Mouse (Mus musculus) MEL (cell line): ENCODE results near the gene Lrrc7. TPM values are rescaled to one million over a fixed set of nuclear protein-coding genes. Genes with fewer than 3 reads are reported as not detected.

ENCODE experiments used
- DNase-seq: peaks from one replicate; pipeline ENCODE4 v3.0.0; 2011; ENCODE audit warnings: low read depth, low spot score
- H3K27ac ChIP-seq: 2 replicates; pipeline ENCODE4 v1.5.1; 2012; ENCODE audit warnings: low read depth, mild to moderate bottlenecking, control low read depth, low read length, moderate library complexity; ENCODE audit not compliant: control insufficient read depth
- H3K27me3 ChIP-seq, 2 experiments: fragments of 150-350 bp in 1 of 2; sonication (generic) in 1 of 2; 2 replicates each; pipeline ENCODE4 v1.6.1; 2012; ENCODE audit warnings: low read length in 2 of 2, mild to moderate bottlenecking in 2 of 2, improper control_type of control experiment in 1 of 2, moderate library complexity in 1 of 2; ENCODE audit not compliant: insufficient read depth in 2 of 2, control insufficient read depth in 1 of 2
- H3K36me3 ChIP-seq, 2 experiments: 2 replicates each; pipeline ENCODE4 v1.6.1; 2012 to 2014; ENCODE audit warnings: low read length in 2 of 2, improper control_type of control experiment in 1 of 2, inconsistent platforms in 1 of 2, mild to moderate bottlenecking in 1 of 2; ENCODE audit not compliant: insufficient read depth in 2 of 2, control insufficient read depth in 1 of 2
- H3K4me1 ChIP-seq, 2 experiments: fragments of 150-350 bp in 1 of 2; sonication (generic) in 1 of 2; 2 replicates each; pipeline ENCODE4 v1.6.1; 2012; ENCODE audit warnings: low read length in 2 of 2, improper control_type of control experiment in 1 of 2, mild to moderate bottlenecking in 1 of 2; ENCODE audit not compliant: insufficient read depth in 2 of 2, control insufficient read depth in 1 of 2
- H3K4me3 ChIP-seq, 2 experiments: fragments of 150-350 bp in 1 of 2; sonication (generic) in 1 of 2; 2 replicates each; pipeline ENCODE4 v1.5.1; 2012; ENCODE audit warnings: low read depth in 2 of 2, low read length in 2 of 2, mild to moderate bottlenecking in 2 of 2, moderate library complexity in 2 of 2, control low read depth in 1 of 2, improper control_type of control experiment in 1 of 2; ENCODE audit not compliant: control insufficient read depth in 1 of 2, insufficient read depth in 1 of 2
- H3K79me2 ChIP-seq: 2 replicates; pipeline ENCODE4 v1.6.1; 2012; ENCODE audit warnings: mild to moderate bottlenecking, low read length, moderate library complexity; ENCODE audit not compliant: control insufficient read depth, poor library complexity, insufficient read depth
- H3K9ac ChIP-seq: 2 replicates; pipeline ENCODE4 v1.6.1; 2012; ENCODE audit warnings: low read depth, mild to moderate bottlenecking, control low read depth, low read length, moderate library complexity; ENCODE audit not compliant: control insufficient read depth, poor library complexity, severe bottlenecking
- H3K9me3 ChIP-seq: fragments of 150-350 bp; sonication (generic); replicated peaks from 2 replicates; pipeline ENCODE4 v1.6.1; 2012; ENCODE audit warnings: mild to moderate bottlenecking, low read length, improper control_type of control experiment, moderate library complexity; ENCODE audit not compliant: insufficient read depth
- CHD1 ChIP-seq: IDR thresholded peaks from 2 replicates; pipeline ENCODE4 v1.6.1; 2012; ENCODE audit warnings: low read depth, mild to moderate bottlenecking, inconsistent platforms, low read length, improper control_type of control experiment
- CHD2 ChIP-seq: IDR thresholded peaks from 2 replicates; pipeline ENCODE4 v1.6.1; 2011; ENCODE audit warnings: low read length, improper control_type of control experiment
- E2F4 ChIP-seq: IDR thresholded peaks from 2 replicates; pipeline ENCODE4 v1.6.1; 2011; ENCODE audit warnings: low read depth, low read length, improper control_type of control experiment, borderline replicate concordance
- EP300 ChIP-seq, 2 experiments: IDR thresholded peaks; 2 replicates each; pipeline ENCODE4 v1.6.1; 2011; ENCODE audit warnings: improper control_type of control experiment in 2 of 2, low read length in 2 of 2, low read depth in 1 of 2, mild to moderate bottlenecking in 1 of 2
- ETS1 ChIP-seq: IDR thresholded peaks from 2 replicates; pipeline ENCODE4 v1.6.1; 2012; ENCODE audit warnings: low read depth, mild to moderate bottlenecking, inconsistent platforms, low read length, improper control_type of control experiment, moderate library complexity
- GATA1 ChIP-seq: IDR thresholded peaks from 2 replicates; pipeline ENCODE4 v1.6.1; 2011; ENCODE audit warnings: low read depth, low read length, improper control_type of control experiment
- HCFC1 ChIP-seq: IDR thresholded peaks from 2 replicates; pipeline ENCODE4 v1.6.1; 2012; ENCODE audit warnings: low read depth, mild to moderate bottlenecking, inconsistent platforms, low read length, improper control_type of control experiment, moderate library complexity
- JUND ChIP-seq: IDR thresholded peaks from 2 replicates; pipeline ENCODE4 v1.6.1; 2011; ENCODE audit warnings: low read depth, mild to moderate bottlenecking, improper control_type of control experiment, low read length
- KAT2A ChIP-seq: conservative IDR thresholded peaks from 2 replicates; pipeline ENCODE4 v1.6.1; 2012; ENCODE audit warnings: low read depth, low read length, improper control_type of control experiment, inconsistent platforms
- MAX ChIP-seq: IDR thresholded peaks from 2 replicates; pipeline ENCODE4 v1.6.1; 2011; ENCODE audit warnings: low read length, improper control_type of control experiment
- MEF2A ChIP-seq: IDR thresholded peaks from 2 replicates; pipeline ENCODE4 v1.6.1; 2014; ENCODE audit warnings: low read depth, mild to moderate bottlenecking, inconsistent platforms, low read length, improper control_type of control experiment; ENCODE audit not compliant: poor library complexity, insufficient replicate concordance, severe bottlenecking; ENCODE audit errors: extremely low read depth
- NELFE ChIP-seq: IDR thresholded peaks from 2 replicates; pipeline ENCODE4 v1.6.1; 2011; ENCODE audit warnings: low read depth, low read length, improper control_type of control experiment
- POLR2A ChIP-seq, 2 experiments: IDR thresholded peaks; 2 replicates each; pipeline ENCODE4 v1.6.1; 2011 to 2012; ENCODE audit warnings: low read length in 2 of 2, mild to moderate bottlenecking in 2 of 2, control low read depth in 1 of 2, improper control_type of control experiment in 1 of 2, low read depth in 1 of 2, moderate library complexity in 1 of 2; ENCODE audit not compliant: control insufficient read depth in 1 of 2, insufficient read depth in 1 of 2, poor library complexity in 1 of 2
- POLR2AphosphoS5 ChIP-seq: IDR thresholded peaks from 2 replicates; pipeline ENCODE4 v1.6.1; 2012; ENCODE audit warnings: low read depth, borderline replicate concordance, mild to moderate bottlenecking, inconsistent platforms, low read length, moderate library complexity, mixed read lengths
- RAD21 ChIP-seq: IDR thresholded peaks from 2 replicates; pipeline ENCODE4 v1.6.1; 2011; ENCODE audit warnings: mild to moderate bottlenecking, low read depth, low read length, improper control_type of control experiment
- RCOR1 ChIP-seq: IDR thresholded peaks from 2 replicates; pipeline ENCODE4 v1.6.1; 2012; ENCODE audit warnings: low read depth, mild to moderate bottlenecking, inconsistent platforms, low read length, improper control_type of control experiment
- TAL1 ChIP-seq: IDR thresholded peaks from 2 replicates; pipeline ENCODE4 v1.6.1; 2012; ENCODE audit warnings: mild to moderate bottlenecking, inconsistent platforms, low read length, moderate library complexity, mixed read lengths
- TCF12 ChIP-seq: IDR thresholded peaks from 2 replicates; pipeline ENCODE4 v1.6.1; 2014; ENCODE audit warnings: low read depth, mild to moderate bottlenecking, inconsistent platforms, low read length, improper control_type of control experiment, moderate library complexity
- UBTF ChIP-seq: IDR thresholded peaks from 2 replicates; pipeline ENCODE4 v1.6.1; 2012; ENCODE audit warnings: low read depth, mild to moderate bottlenecking, inconsistent platforms, low read length, improper control_type of control experiment, moderate library complexity, borderline replicate concordance; ENCODE audit not compliant: insufficient read depth
- ZKSCAN1 ChIP-seq: IDR thresholded peaks from 2 replicates; pipeline ENCODE4 v1.6.1; 2012; ENCODE audit warnings: low read depth, mild to moderate bottlenecking, inconsistent platforms, low read length, improper control_type of control experiment, moderate library complexity
- polyA plus RNA-seq, 2 experiments: library from polyadenylated mRNA; stranded (reverse) in 1 of 2; unstranded in 1 of 2; fragments of >175 nt in 1 of 2; fragments of >200 nt in 1 of 2; gene quantifications; 2 replicates each; pipeline versions ENCODE4 v1.2.1 to v1.2.4; 2012; ENCODE audit warnings: low replicate concordance in 2 of 2, low read depth in 1 of 2; ENCODE audit not compliant: insufficient read length in 2 of 2, insufficient read depth in 1 of 2, missing spikeins in 1 of 2
- total RNA-seq: library from RNA; depleted of rRNA; stranded (reverse); fragments of 300-350 nt; gene quantifications from 2 replicates; pipeline ENCODE4 v1.2.3, GENCODE M21; 2012

Lrrc7 gene
- total and polyA plus RNA-seq, 3 experiments, result not detected

DNA sequence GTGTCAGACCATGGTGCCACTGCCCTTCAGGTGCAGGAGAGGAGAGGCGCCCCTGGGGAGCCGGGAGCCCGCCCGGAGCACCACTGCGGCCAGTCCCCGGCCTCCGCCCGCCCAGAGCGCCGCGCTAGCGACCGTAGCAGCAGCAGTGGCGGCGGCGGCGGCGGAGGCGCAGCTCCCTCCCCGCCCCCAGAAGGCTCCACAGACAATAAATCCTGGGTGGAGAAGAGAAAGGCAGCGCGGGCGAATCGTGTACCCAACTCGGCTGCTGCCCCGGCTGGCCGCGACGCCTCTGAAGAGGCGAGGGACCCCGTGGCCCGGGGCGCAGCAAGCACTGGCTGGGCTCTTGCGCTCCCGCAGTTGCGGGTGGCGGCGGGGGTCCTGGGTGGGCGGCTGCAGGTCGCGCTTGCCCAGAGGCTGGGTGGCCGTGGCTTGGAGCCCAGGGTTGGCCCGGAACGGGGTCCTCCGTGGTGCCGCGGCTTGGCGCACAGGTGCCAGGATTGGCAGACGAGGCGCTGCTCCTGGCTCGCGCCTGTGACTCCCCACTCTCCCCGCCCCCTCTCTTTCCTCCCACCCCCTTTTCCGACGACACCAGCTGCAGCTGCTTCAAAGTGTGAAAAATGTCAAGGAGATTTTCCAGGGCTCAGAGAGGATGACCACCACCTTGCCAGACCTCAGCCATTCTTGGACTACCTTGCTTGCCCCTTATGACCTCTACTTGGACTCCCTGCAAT lies 600 bp downstream of the Lrrc7 start:
- DNase-seq, result no peak
- Histone ChIP-seq H3K27ac (no peak overlapping the region), H3K4me1 (no peaks in the 10 kb centered on the region), H3K36me3 (no peaks in the 10 kb centered on the region), H3K27me3 (no peaks in the 10 kb centered on the region; a peak in 1 of 4 replicates), H3K9me3 (no peaks in the 10 kb centered on the region)
- TF ChIP-seq UBTF, result no peak
- TF ChIP-seq MEF2A, result no peak
- TF ChIP-seq GATA1, result no peak
- TF ChIP-seq KAT2A, result no peak
- TF ChIP-seq TAL1, result no peak
- TF ChIP-seq EP300 (IDR thresholded peaks at IDR 0.05; ENCODE audit: low read depth in 1 of 2, low read length in 2 of 2), result no peak
- TF ChIP-seq NELFE, result no peak
- no peak for TF ChIP-seq ZKSCAN1
- no peak for TF ChIP-seq MAX
- TF ChIP-seq POLR2A (IDR thresholded peaks at IDR 0.05; ENCODE audit: control insufficient read depth in 1 of 2, insufficient read depth in 1 of 2, low read depth in 1 of 2, low read length in 2 of 2, poor library complexity in 1 of 2), result no peak
- TF ChIP-seq ETS1, result no peak
- TF ChIP-seq TCF12, result no peak
- no peak for TF ChIP-seq CHD2
- no peak for TF ChIP-seq CHD1
- TF ChIP-seq, all 39 proteins: peak for 0
- Histone ChIP-seq H3K9ac (no peak overlapping the region), H3K4me3 (no peak overlapping the region), H3K79me2 (no peaks in the 10 kb centered on the region)

DNA sequence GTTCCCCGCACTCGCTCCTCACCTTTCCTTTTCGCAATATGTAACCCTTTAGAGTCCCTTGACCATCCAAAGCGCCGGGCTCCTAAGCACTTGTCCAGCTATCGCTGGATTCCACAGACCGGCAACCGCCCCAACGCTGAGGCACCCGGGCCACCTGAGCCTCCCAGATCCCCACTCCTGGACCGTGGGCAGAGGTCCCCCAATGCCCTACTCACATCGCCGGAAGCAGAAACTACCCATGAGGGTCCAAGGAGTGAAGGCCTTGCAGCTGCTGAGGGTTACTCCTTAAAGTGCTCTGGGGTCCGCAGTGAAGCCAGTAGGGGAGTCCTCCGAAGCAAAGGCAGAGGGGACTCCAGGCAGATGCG lies 1.1 kb downstream of the Lrrc7 start:
- H3K9ac ChIP-seq, result no peak overlapping the region
- H3K79me2 ChIP-seq, result no peaks in the 10 kb centered on the region
- H3K4me3 ChIP-seq, result no peak overlapping the region
- no peaks in the 10 kb centered on the region; a peak in 1 of 4 replicates for H3K27me3 ChIP-seq
- DNase-seq, result no peak
- no peaks in the 10 kb centered on the region for H3K4me1 ChIP-seq
- TF ChIP-seq POLR2A (IDR thresholded peaks at IDR 0.05; ENCODE audit: control insufficient read depth in 1 of 2, insufficient read depth in 1 of 2, low read depth in 1 of 2, low read length in 2 of 2, poor library complexity in 1 of 2), result no peak
- TF ChIP-seq E2F4, result no peak
- no peak for TF ChIP-seq RCOR1
- TF ChIP-seq RAD21, result no peak
- TF ChIP-seq KAT2A, result no peak
- no peak for TF ChIP-seq JUND
- no peak for TF ChIP-seq ZKSCAN1
- TF ChIP-seq MEF2A, result no peak
- no peak for TF ChIP-seq POLR2AphosphoS5
- TF ChIP-seq HCFC1, result no peak
- H3K36me3 ChIP-seq, result no peaks in the 10 kb centered on the region
- no peaks in the 10 kb centered on the region for H3K9me3 ChIP-seq
- no peak overlapping the region for H3K27ac ChIP-seq
